Mouse (Mus musculus): ENCODE measurements around the gene Lpgat1. TPM values are rescaled to one million over a fixed set of nuclear protein-coding genes. Genes with fewer than 3 reads are reported as not detected.
A peak's percentile ranks its signal among the peaks of the same experiment; 100 is the strongest.

Gene Lpgat1
- 30.7 and 30.9 TPM in 2 replicates for polyA plus RNA-seq (2015; fragmentation: Nextera tagmentation; extraction: Ambion mirVana)

GRCm38 (mm10) chr1:191717601-191718498 is at the start of gene Lpgat1:
TSS of gene Lpgat1 (plus strand) at chr1:191717834.
- Histone ChIP-seq H3K4me2 (replicated peaks) (peak within 1 kb of the TSS; percentile 75), H3K27me3 (no peaks in the 10 kb centered on the region), H3K4me1 (replicated peaks) (peaks cover 41% of the 10 kb centered on the region), H3K4me3 (replicated peaks) (peak within 1 kb of the TSS; percentile 91), H3K9ac (replicated peaks) (peak within 1 kb of the TSS; percentile 95), H3K36me3 (peaks cover 7% of the 10 kb centered on the region), H3K9me3 (no peaks in the 10 kb centered on the region), H3K27ac (peak within 1 kb of the TSS; percentile 96)
- WGBS = under 1% methylated on average over 93 of the region's 113 CpGs
- peak; percentile 84 for ATAC-seq

GRCm38 (mm10) chr1:191668030-191668429 is 49.6 kb upstream of the Lpgat1 start:
- Histone ChIP-seq H3K9ac (replicated peaks) (no peak overlapping the region), H3K27ac (no peak overlapping the region), H3K4me2 (replicated peaks) (no peak overlapping the region), H3K4me1 (replicated peaks) (no peaks in the 10 kb centered on the region), H3K4me3 (replicated peaks) (no peak overlapping the region), H3K27me3 (no peaks in the 10 kb centered on the region), H3K36me3 (no peaks in the 10 kb centered on the region), H3K9me3 (no peaks in the 10 kb centered on the region)
- WGBS = 88% methylated on average over 9 of the region's 9 CpGs
- no peak for ATAC-seq

GRCm38 (mm10) chr1:191674071-191674470 is 43.6 kb upstream of the Lpgat1 start:
- no peak overlapping the region for H3K9ac ChIP-seq (replicated peaks)
- 89% methylated on average over 5 of the region's 5 CpGs for WGBS
- no peak for ATAC-seq
- H3K9me3 ChIP-seq = no peaks in the 10 kb centered on the region
- no peaks in the 10 kb centered on the region for H3K4me1 ChIP-seq (replicated peaks)
- no peaks in the 10 kb centered on the region for H3K27me3 ChIP-seq
- H3K4me3 ChIP-seq (replicated peaks) = no peak overlapping the region
- no peak overlapping the region for H3K4me2 ChIP-seq (replicated peaks)
- no peaks in the 10 kb centered on the region for H3K36me3 ChIP-seq
- H3K27ac ChIP-seq = no peak overlapping the region

- ATAC-seq = no peak
- no peaks in the 10 kb centered on the region for H3K27me3 ChIP-seq
- 80% methylated on average over 2 of the region's 2 CpGs for WGBS
These were observed 36.0 kb upstream of the Lpgat1 start for GRCm38 (mm10) chr1:191681633-191682032.

GRCm38 (mm10) chr1:191687531-191687930 is 30.1 kb upstream of the Lpgat1 start:
- no peak overlapping the region for H3K4me3 ChIP-seq (replicated peaks)
- H3K36me3 ChIP-seq = no peaks in the 10 kb centered on the region
- no peak overlapping the region for H3K9ac ChIP-seq (replicated peaks)
- H3K9me3 ChIP-seq = peaks cover 16% of the 10 kb centered on the region
- no peak overlapping the region for H3K27ac ChIP-seq
- H3K27me3 ChIP-seq = no peaks in the 10 kb centered on the region
- no peak overlapping the region for H3K4me2 ChIP-seq (replicated peaks)
- ATAC-seq = no peak
- H3K4me1 ChIP-seq (replicated peaks) = no peaks in the 10 kb centered on the region
- WGBS = 89% methylated on average over 7 of the region's 7 CpGs

More at GRCm38 (mm10) chr1:191681633-191682032, 36.0 kb upstream of the Lpgat1 start:
- Histone ChIP-seq H3K4me3 (replicated peaks) (no peak overlapping the region), H3K9ac (replicated peaks) (no peak overlapping the region), H3K9me3 (peaks cover 16% of the 10 kb centered on the region), H3K4me1 (replicated peaks) (no peaks in the 10 kb centered on the region), H3K36me3 (no peaks in the 10 kb centered on the region), H3K27ac (no peak overlapping the region), H3K4me2 (replicated peaks) (no peak overlapping the region)

GRCm38 (mm10) chr1:191693231-191693630 is 24.4 kb upstream of the Lpgat1 start:
- Histone ChIP-seq H3K27me3 (no peaks in the 10 kb centered on the region), H3K27ac (no peak overlapping the region), H3K4me3 (replicated peaks) (no peak overlapping the region), H3K9ac (replicated peaks) (no peak overlapping the region), H3K9me3 (no peaks in the 10 kb centered on the region), H3K4me1 (replicated peaks) (no peaks in the 10 kb centered on the region), H3K36me3 (no peaks in the 10 kb centered on the region), H3K4me2 (replicated peaks) (no peak overlapping the region)
- WGBS = 64% methylated on average over 4 of the region's 4 CpGs
- no peak for ATAC-seq

GRCm38 (mm10) chr1:191698253-191698795 is 19.3 kb upstream of the Lpgat1 start:
- WGBS = 45% methylated on average over 1 of the region's 1 CpGs
- no peak overlapping the region for H3K9ac ChIP-seq (replicated peaks)
- ATAC-seq = no peak

GRCm38 (mm10) chr1:191704535-191704934 is 13.1 kb upstream of the Lpgat1 start:
- Histone ChIP-seq H3K36me3 (no peaks in the 10 kb centered on the region), H3K4me3 (replicated peaks) (no peak overlapping the region), H3K4me2 (replicated peaks) (no peak overlapping the region), H3K9ac (replicated peaks) (no peak overlapping the region), H3K4me1 (replicated peaks) (no peaks in the 10 kb centered on the region), H3K27me3 (no peaks in the 10 kb centered on the region), H3K9me3 (no peaks in the 10 kb centered on the region), H3K27ac (no peak overlapping the region)
- 76% methylated on average over 4 of the region's 4 CpGs for WGBS
- ATAC-seq = no peak

More at GRCm38 (mm10) chr1:191698253-191698795, 19.3 kb upstream of the Lpgat1 start:
- no peaks in the 10 kb centered on the region for H3K27me3 ChIP-seq
- no peak overlapping the region for H3K4me3 ChIP-seq (replicated peaks)
- H3K9me3 ChIP-seq = no peaks in the 10 kb centered on the region
- no peaks in the 10 kb centered on the region for H3K4me1 ChIP-seq (replicated peaks)
- no peaks in the 10 kb centered on the region for H3K36me3 ChIP-seq
- no peak overlapping the region for H3K4me2 ChIP-seq (replicated peaks)
- no peak overlapping the region for H3K27ac ChIP-seq

- no peak overlapping the region for H3K4me2 ChIP-seq (replicated peaks)
- WGBS = 67% methylated on average over 3 of the region's 3 CpGs
These were observed 11.0 kb upstream of the Lpgat1 start for GRCm38 (mm10) chr1:191706541-191707078.

GRCm38 (mm10) chr1:191709811-191710210 is 7.8 kb upstream of the Lpgat1 start:
- Histone ChIP-seq H3K4me1 (replicated peaks) (no peaks in the 10 kb centered on the region), H3K9ac (replicated peaks) (no peak overlapping the region), H3K4me3 (replicated peaks) (no peak overlapping the region), H3K9me3 (no peaks in the 10 kb centered on the region), H3K36me3 (no peaks in the 10 kb centered on the region), H3K27ac (no peak overlapping the region), H3K4me2 (replicated peaks) (no peak overlapping the region), H3K27me3 (no peaks in the 10 kb centered on the region)
- WGBS = 88% methylated on average over 2 of the region's 2 CpGs
- no peak for ATAC-seq

More at GRCm38 (mm10) chr1:191706541-191707078, 11.0 kb upstream of the Lpgat1 start:
- H3K4me3 ChIP-seq (replicated peaks) = no peak overlapping the region
- no peaks in the 10 kb centered on the region for H3K9me3 ChIP-seq
- no peak overlapping the region for H3K27ac ChIP-seq
- H3K27me3 ChIP-seq = no peaks in the 10 kb centered on the region
- no peaks in the 10 kb centered on the region for H3K4me1 ChIP-seq (replicated peaks)
- H3K9ac ChIP-seq (replicated peaks) = no peak overlapping the region
- H3K36me3 ChIP-seq = no peaks in the 10 kb centered on the region
- ATAC-seq = no peak

- Histone ChIP-seq H3K36me3 (no peaks in the 10 kb centered on the region), H3K27ac (no peak overlapping the region), H3K4me2 (replicated peaks) (no peak overlapping the region), H3K4me3 (replicated peaks) (no peak overlapping the region), H3K9ac (replicated peaks) (no peak overlapping the region), H3K4me1 (replicated peaks) (peaks cover 7% of the 10 kb centered on the region; the same call in 1 of the 2 replicates), H3K9me3 (no peaks in the 10 kb centered on the region), H3K27me3 (no peaks in the 10 kb centered on the region)
- no peak for ATAC-seq
- WGBS = 92% methylated on average over 4 of the region's 4 CpGs
These were observed 5.3 kb upstream of the Lpgat1 start for GRCm38 (mm10) chr1:191712224-191712838.

- Histone ChIP-seq H3K9me3 (no peaks in the 10 kb centered on the region), H3K27me3 (no peaks in the 10 kb centered on the region), H3K9ac (replicated peaks) (no peak overlapping the region), H3K4me2 (replicated peaks) (no peak overlapping the region), H3K27ac (no peak overlapping the region), H3K4me3 (replicated peaks) (no peak overlapping the region), H3K36me3 (no peaks in the 10 kb centered on the region), H3K4me1 (replicated peaks) (peaks cover 9% of the 10 kb centered on the region; the same call in 1 of the 2 replicates)
- ATAC-seq = no peak
- WGBS = 86% methylated on average over 3 of the region's 3 CpGs
These were observed 3.8 kb upstream of the Lpgat1 start for GRCm38 (mm10) chr1:191713813-191714212.

Measured in midbrain, embryonic 13.5 days (tissue).